Mouse (Mus musculus): ENCODE data around the gene Smim26.

The Smim26 gene

DNA sequence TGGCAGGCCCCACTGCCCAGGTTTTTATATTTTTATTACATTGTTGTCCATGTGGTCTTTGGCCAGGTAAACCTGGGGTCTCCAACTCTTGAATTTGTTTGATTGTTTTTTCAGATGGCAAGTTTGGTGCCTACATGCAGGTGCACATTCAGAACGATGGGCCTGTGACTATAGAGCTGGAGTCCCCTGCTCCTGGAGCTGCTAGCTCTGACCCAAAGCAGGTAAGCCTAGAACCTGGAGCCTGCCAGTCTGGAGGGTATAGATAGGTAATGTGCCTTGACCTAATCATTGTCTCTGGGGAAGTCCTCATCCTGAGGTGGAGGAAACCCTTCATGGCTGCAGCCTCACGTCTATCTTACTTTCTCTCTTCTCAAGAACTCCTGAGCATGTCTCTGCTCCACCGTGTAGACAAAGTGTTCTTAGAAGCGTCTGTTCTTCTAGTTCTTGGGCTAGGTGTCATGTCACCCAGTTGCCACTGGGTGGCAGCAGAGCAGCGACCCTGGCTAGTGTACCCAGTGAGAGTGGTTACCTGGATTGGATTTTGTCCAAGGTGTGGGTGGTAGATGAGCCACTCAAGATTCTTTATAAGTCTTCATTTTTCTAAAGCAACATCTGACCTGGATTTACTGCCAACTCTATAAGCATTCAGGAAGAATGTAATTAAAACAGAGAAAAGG lies 41.9 kb downstream of the Smim26 start:
- in situ Hi-C loops (cut with MboI, MseI) = loop anchor here (25.0 kb wide), 2 partner anchors 527 to 877 kb away; partner anchors contain the start of gene Slc24a3

DNA sequence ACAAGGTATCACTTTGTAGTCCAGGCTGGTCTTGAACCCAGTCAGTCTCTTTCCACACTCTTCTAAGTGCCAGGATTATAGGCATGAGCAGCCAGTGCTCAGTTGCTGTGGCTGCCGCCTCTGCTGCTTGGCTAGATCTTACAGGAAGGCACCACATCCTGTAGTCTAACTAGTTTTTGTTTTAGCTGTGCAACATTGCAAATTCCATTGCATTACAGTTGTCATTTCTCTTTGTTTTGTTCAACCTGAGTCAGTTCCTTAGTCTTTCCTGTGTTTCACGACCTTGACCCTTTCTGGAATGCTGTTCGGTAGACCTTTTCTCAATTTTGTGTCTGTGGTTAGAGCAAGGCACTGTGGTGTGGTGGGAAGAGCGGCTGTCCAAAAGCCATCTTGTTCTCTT lies 43.4 kb downstream of the Smim26 start:
- in situ Hi-C loops (cut with MboI, MseI) = loop anchor here (25.0 kb wide), 2 partner anchors 525 to 875 kb away; partner anchors contain the start of gene Slc24a3

DNA sequence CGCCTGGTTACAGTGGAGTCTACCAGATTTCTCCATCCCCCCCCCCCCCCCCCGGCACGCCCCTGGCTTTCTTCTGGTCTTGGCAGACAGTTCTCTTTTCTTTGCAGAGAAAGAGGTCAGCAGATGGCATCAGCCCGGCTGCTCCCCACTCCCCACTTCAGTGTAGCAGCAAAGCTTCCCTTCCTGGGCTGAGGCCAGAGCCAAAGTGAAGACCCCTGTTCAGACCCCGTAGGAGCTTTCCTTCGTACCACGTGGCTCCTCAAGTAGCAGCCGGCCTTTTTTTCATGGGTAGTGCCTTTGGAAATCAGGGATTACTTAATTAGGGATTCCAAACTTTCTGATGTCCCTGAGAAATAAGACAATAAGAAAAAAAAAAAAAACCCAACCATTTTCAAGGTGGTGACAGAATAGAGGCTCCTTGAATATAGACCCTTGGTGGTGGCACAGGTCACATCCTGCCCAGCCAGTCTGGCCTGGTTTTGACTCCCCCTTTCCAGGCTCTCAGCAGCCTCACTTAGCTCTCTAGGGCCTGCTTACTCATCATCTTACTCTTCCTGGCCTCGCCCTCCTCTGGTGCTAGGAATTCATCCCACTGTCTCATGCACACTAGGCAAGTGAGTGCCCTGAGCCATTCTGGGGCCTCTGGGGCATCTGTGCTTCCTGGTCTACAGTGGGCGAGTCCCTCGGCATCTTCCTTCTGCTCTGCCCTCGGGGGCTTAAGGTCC lies 44.0 kb downstream of the Smim26 start:
- in situ Hi-C loops (cut with MboI, MseI) = loop anchor here (25.0 kb wide), 2 partner anchors 524 to 874 kb away; partner anchors contain the start of gene Slc24a3

DNA sequence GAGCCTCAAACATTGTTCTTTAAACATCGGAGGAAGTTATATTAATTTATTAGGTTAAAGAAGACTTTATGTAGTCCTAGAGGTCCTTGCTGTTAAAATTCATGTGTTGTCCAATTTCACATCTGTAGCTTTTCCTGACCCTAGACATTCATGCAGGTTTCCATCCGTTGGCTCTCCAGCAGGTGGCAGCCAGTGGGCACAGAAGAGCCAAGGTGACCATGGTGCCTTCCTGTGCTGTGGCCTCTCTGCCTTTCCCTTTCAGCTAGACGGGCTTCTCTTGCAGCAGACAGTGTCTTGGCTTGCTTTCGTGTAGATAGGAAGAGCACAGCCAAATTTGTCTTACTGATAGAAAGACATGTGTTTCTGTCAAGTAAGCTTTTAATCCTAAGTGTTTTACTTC lies 44.9 kb downstream of the Smim26 start:
- in situ Hi-C loops (cut with MboI, MseI) = loop anchor here (25.0 kb wide), 2 partner anchors 524 to 874 kb away; partner anchors contain the start of gene Slc24a3

DNA sequence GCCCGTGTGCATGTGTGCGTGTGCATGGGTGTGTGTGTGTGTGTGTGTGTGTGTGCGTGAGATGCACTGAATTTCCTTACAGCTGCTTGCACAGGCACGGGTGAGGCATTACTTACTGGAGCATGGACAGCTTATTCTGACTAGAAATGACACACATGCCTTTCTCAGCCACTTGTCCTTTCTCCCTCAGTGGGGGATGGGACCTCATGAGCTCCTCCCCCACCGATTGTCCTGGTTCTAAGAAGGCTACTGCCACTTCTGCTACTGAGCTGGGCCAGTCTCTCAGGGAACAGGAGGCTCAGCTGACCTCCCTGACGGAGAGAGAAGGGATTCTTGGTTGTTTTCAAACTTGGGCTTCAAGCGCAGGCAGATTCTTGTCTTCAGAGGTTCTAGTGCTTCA lies 46.2 kb downstream of the Smim26 start:
- in situ Hi-C loops (cut with MboI, MseI) = loop anchor here (25.0 kb wide), 2 partner anchors 522 to 872 kb away; partner anchors contain the start of gene Slc24a3

DNA sequence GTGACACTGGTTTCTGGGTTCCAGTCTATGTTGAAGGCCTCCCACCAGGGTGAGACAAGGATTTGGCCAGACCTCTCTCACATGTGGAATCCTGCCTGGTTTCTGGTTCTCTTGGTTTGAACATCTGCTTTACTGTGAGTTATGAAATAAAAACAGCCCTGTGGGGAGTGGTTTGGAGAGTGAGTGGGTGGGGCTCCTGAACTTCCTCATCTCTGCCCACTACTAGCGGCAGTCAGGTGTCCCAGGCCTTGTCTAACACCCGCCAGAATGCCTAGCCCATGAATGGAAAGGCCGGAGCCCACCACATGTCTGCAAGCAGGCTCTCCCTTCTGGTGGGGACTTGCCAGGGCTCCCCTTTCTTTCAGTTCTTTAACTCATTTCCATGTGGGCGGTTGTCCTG lies 48.1 kb downstream of the Smim26 start:
- in situ Hi-C loops (cut with MboI, MseI) = loop anchor here (25.0 kb wide), 2 partner anchors 520 to 870 kb away; partner anchors contain the start of gene Slc24a3

Measured in T-helper 1 cell (primary cell).